Mouse (Mus musculus): Measurements from ENCODE around the gene Ms4a15.

GRCm38 (mm10) chr19:10970457-10970856 is 22.6 kb downstream of the Ms4a15 start:
- TF ChIP-seq CTCF (IDR thresholded peaks at IDR 0.05) = no peak
- TF ChIP-seq EP300 (IDR thresholded peaks at IDR 0.05) = no peak
